Mouse (Mus musculus) testis, adult 2 months (tissue): ENCODE measurements at regions not wholly inside any gene's neighbourhood (a gene's known extent, or its start where the extent isn't known, plus 50 kb on each side); places are given as distances from the start of the nearest gene placed in this dataset.

Experiments used
- CTCF ChIP-seq: fragments of 200-500 bp; IDR thresholded peaks from 2 replicates; pipeline ENCODE4 v1.5.1; 2012; ENCODE audit warnings: low read depth, mild to moderate bottlenecking, inconsistent platforms, low read length, moderate library complexity; ENCODE audit not compliant: control insufficient read depth, insufficient read depth, insufficient replicate concordance
- POLR2A ChIP-seq: fragments of 200-500 bp; IDR thresholded peaks from 2 replicates; pipeline ENCODE4 v1.6.1; 2012; ENCODE audit warnings: low read depth, mild to moderate bottlenecking, inconsistent platforms, low read length, moderate library complexity; ENCODE audit not compliant: control insufficient read depth

DNA sequence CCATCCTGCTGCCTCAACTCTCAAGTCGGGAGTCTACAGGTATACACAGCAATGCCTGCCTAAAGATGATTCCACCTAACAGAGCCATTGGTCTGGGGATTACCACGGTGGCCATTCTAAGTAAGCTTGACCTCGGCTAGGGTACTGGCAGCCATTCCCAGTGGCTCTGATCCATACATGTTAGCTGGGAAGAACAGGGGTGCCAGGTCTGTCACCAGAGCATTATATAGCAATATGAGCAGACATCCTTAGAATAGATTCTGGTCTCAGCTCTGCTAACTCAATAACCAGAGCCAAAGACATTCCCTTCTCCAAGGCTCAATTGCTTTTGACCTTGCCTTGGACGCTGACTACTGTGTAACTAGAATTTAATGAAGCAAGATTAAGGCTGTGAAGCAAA lies 128.2 kb upstream of the Ces5a start:
- TF ChIP-seq POLR2A = no peak
- no peak for TF ChIP-seq CTCF
